Mouse (Mus musculus) spleen, adult 2 months (tissue): Measurements from ENCODE around the gene Arl8a.

ENCODE experiments used
- CTCF ChIP-seq: fragments of 200-500 bp; IDR thresholded peaks from 2 replicates; pipeline ENCODE4 v1.5.1; 2011; ENCODE audit warnings: mild to moderate bottlenecking, inconsistent platforms; ENCODE audit not compliant: insufficient read depth, insufficient read length, insufficient replicate concordance; ENCODE audit errors: extremely low read depth
- POLR2A ChIP-seq: fragments of 200-500 bp; IDR thresholded peaks from 2 replicates; pipeline ENCODE4 v1.6.1; 2011; ENCODE audit warnings: low read depth, low read length, inconsistent platforms

DNA sequence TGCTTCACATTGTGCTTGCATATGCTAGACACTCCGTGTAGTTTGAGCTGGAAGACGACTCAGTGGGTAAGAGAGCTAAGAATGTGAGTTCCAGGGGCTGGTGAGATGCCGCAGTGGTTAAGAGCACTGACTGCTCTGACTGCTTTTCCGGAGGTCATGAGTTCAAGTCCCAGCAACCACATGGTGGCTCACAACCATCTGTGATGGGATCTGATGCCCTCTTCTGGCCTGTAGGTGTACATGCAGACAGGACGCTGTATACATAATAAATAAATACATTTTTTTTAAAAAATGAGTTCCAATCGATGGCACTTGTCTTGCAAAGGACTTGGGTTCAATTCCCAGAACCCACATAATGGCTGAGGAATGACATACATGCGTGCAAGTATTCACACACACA lies 24.6 kb downstream of the Arl8a start:
- TF ChIP-seq CTCF: no peak
- TF ChIP-seq POLR2A: no peak
